Mouse (Mus musculus) left cerebral cortex, postnatal 14 days (tissue): ENCODE measurements around the gene Pde1a. TPM values are rescaled to one million over a fixed set of nuclear protein-coding genes. Genes with fewer than 3 reads are reported as not detected.
"Not testable (repeated sequence)": the region's sequence is repeated elsewhere in the genome, so short reads cannot be mapped to it uniquely, and the experiment has no call there.

Source experiments
- DNase-seq, 2 experiments: peaks; one replicate each; pipeline ENCODE4 v3.0.0; 2021 to 2022; ENCODE audit warnings: low spot score in 2 of 2, mixed read lengths in 1 of 2
- intact Hi-C: fragments of 180-260 bp; cut with DNase I; formaldehyde crosslinking; loops from one replicate; pipeline ENCODE4 v1.15.1; 2025
- total RNA-seq, 2 experiments: library from RNA; stranded (reverse); gene quantifications; 2 replicates each; pipeline ENCODE4 v1.2.3; 2021

Gene Pde1a
- total RNA-seq, 2 experiments from 2014 or later: 123 to 133 TPM

GRCm38 (mm10) chr2:79865275-79865999 lies 263.8 kb downstream of the Pde1a start:
- peak; percentile 66 to 85 for DNase-seq
- intact Hi-C loops: loop anchor here (2.0 kb wide), 1 partner anchor 401 kb away; no protein-coding TSS in a partner anchor

DNA sequence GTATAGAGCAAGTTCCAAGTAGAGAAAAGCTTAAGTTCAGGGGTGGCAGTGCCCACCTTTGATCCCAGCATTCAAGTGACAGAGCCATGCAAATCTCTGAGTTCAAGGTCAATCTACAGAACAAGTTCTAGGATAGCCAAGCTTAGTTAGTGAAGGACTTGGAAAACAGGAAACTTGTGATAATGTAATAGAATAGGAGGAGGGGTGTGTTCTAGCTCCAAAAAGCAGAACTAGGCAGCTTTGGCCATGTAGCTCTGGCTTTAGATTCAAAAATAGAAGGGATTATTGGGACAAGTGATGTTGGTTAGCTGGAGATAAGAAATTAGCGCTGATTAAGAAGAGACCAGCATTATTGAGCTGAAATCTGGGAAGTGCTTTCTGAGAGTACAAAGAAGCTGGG lies 272.4 kb downstream of the Pde1a start:
- no peak for DNase-seq
- intact Hi-C loops: no loop called here

DNA sequence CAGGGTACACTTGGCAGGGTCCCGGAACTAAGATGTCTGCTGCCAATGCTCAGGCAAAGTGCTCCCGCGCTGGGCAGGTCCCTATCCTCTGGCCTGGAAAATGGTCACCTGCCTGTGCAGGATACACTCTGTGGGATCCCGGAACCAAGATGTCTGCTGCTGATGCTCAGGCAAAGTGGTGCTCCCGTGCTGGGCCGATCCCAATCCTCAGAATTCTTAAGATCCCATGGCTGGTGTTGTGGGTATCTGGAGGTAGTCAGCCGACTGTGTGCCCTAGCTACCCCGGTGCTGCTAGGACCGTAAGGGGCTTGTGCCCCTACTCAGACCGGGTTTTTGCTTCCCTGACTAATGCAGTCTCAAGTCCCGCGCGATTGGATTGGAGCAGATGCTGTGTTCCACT lies 281.9 kb downstream of the Pde1a start:
- intact Hi-C loops, DNase-seq: not testable (repeated sequence)

DNA sequence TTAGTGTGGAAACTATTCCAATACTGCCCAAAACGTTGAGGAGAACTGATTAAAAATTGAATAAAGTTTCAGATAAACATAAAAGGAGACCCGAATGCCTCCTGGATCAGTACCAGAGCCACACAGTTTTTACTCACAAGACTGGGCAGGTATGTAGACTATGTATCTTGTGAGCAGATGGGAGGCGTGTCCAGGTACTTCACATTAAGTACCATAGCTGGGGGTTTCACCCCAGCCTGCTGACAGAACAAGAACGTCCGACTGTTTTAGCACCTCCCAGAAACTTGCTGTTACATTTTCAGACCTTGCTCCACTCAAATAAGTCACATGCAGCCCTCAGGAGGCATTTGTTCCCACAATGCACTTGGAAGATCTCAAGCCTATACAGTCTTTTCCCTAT lies 289.7 kb downstream of the Pde1a start:
- no peak for DNase-seq
- intact Hi-C loops: no loop called here

DNA sequence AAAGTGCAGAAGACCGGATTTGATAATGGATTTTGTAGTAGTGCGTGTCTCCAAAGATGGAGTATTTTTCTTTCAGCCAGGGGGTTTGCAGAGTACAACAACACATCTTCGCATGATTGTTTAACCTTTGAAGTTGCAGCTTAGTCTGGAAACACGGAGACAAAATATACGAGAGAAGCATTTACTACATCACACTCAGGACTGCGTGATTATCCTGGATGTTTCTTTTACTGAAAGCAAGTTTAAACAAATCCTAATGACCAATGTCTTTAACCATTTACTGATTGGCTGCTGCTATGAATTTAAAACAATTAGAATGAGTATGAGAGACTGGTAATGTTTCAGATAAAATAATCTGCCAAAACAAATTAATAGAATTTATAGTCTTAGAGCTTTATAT lies 290.2 kb downstream of the Pde1a start:
- no peak for DNase-seq
- intact Hi-C loops: no loop called here

GRCm38 (mm10) chr2:79825853-79826252 lies 303.4 kb downstream of the Pde1a start:
- DNase-seq: no peak
- intact Hi-C loops: no loop called here

DNA sequence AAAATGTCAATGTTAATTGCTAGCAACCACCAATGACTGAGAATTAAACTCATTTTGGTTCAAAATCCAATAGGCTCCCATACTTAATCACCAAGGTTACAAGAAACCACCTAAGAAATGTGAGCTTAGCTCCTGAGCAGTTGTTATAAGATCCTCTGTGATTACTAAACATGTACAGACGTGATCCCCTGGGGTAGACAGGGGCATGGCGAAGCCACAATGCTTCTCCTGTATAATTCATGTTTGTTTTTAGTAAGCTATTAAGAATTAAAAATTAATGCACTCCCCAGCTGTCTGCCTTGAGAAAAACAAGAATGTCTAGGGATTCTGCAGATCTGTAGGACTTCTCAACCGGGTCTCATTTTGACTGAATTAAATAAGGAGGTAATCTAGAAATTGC lies 309.7 kb downstream of the Pde1a start:
- no peak for DNase-seq
- intact Hi-C loops: no loop called here

DNA sequence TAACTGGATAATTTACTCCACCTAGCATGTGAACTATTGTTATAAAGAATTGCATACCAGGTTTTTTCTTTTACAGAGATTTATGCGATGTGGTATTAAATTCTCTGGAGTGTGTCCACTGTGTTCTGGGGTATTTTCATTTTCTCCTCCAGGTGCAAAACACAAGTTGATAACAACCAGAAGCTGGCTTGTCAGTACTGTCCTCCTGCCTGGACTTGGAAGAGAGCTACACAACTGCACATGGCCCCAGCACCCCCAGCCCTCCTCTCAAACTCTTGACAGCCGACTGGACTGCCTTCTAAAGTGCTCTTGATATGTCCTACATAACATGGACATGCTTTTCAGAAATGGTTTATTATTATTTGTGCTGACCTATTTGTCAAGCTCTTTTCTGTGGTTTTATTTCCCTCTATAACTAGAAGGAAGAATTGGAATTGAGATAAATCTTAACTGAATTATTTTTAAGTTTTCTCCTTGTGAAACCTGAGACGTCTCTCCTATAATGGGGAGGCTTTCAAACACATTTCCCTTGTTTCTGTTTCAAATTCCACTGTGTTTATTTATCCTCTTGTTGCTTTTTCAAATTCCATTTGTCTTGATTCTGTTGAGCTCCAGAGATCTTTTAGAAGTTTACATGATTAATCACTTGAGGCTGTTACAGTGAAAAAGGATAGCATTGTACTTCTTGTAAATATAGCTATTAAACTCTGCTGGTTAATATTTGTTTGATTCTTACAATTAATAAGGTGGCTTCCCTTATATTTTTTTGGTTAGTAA lies 313.4 kb downstream of the Pde1a start:
- intact Hi-C loops: no loop called here
- DNase-seq: no peak

GRCm38 (mm10) chr2:79798627-79799026 lies 330.6 kb downstream of the Pde1a start:
- DNase-seq: no peak
- intact Hi-C loops: no loop called here

- intact Hi-C loops: no loop called here
Measured at GRCm38 (mm10) chr2:79797444-79797843, 331.8 kb downstream of the Pde1a start.

DNA sequence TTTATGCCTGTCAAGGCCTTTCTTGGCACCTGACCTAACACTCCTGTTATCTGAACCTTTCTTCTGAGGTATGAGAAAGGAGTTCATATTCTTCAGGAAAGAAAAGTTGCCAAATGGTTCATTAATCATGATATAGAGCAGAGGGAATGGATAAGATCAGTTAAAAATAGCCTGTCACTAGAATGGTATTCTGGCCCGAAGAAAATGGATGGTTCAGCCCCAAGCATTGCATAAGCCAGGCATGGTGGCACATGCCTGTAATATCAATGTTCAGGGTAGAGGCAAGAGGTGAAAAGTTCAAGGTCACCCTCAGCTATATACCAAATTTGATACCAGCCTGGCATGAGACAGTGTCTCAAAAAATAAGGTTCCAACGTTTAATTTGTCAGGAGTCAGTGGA lies 336.1 kb downstream of the Pde1a start:
- intact Hi-C loops: no loop called here

More at GRCm38 (mm10) chr2:79797444-79797843, 331.8 kb downstream of the Pde1a start:
- DNase-seq: no peak

DNA sequence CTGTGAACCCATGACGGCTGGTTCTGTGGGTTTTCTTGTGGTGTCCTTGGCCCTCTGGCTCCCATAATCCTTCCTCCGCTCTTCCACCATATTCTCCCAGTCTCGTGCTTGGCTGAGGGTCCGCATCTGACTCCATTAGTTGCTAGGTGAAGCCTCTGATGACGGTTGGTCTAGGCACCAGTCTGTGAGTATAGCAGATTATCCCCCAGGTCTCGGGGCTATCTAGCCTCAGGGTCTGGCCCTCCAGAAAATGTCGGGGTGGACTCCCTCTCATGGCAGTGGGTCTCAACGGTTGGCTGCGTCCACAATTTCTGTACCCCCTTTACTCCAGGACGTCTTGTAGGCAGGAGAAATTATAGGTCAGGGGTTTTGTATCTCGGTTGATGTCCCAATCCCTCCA lies 342.8 kb downstream of the Pde1a start:
- DNase-seq: no peak
- intact Hi-C loops: no loop called here

More for the DNA sequence above, 336.1 kb downstream of the Pde1a start:
- DNase-seq: no peak

- intact Hi-C loops: no loop called here
Measured at GRCm38 (mm10) chr2:79785541-79786134, 343.6 kb downstream of the Pde1a start.

More at GRCm38 (mm10) chr2:79785541-79786134, 343.6 kb downstream of the Pde1a start:
- no peak for DNase-seq

Other genes with a start within 250 kb of the Pde1a start
- gene Prdx6b, start 163.0 kb upstream of the Pde1a start, total RNA-seq: not detected
- gene Dnajc10, start 186.0 kb upstream of the Pde1a start, total RNA-seq: 10 to 100 TPM; 59.9 to 60.8 TPM